Mouse (Mus musculus) CD4-positive naive resting alpha-beta T cell, adult 76 days (primary cell): Measurements from ENCODE around the gene Rora. TPM values are rescaled to one million over a fixed set of nuclear protein-coding genes. Genes with fewer than 3 reads are reported as not detected.

ENCODE experiments used
- total RNA-seq: library from RNA; stranded (reverse); gene quantifications from one replicate; pipeline ENCODE4 v1.2.4, GENCODE M21; 2023

Rora gene
- 10.5 TPM for total RNA-seq

DNA sequence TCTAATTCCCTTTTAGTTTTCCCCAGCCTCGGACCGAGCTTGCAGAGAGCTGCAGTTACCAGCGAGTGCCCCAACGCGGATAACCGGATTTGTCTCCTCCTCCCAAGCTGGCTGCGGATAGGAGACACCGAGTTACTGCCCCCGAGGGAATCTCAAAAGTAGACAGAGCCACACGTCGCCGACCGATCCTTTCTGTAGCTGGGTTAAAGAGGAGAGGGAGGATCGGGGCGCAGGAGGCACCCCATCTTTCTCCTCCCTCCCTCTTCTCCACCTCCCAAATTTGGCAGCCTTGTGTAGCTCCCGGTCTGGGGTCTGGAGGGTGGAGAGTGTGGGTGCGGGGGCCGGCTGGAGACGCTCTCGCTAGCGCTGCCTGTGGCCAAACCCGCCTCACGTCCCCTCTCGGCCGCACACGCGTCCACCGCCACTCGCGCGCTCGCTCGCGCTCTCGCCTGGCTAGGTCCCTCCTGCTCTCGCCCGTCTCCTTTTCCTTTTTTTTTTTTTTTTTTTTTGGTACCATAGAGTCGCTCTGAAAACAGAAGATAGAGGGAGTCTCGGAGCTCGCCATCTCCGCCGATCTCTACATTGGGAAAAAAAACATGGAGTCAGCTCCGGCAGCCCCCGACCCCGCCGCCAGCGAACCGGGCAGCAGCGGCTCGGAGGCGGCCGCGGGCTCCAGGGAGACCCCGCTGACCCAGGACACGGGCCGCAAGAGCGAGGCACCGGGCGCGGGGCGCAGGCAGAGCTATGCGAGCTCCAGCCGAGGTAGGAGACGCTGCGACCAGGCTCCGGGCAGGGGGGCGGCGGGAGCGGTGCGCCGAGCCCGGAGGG lies at the start of gene Rora:
TSS of gene Rora (plus strand) at position 576 of the 828 bp plus-strand sequence.

DNA sequence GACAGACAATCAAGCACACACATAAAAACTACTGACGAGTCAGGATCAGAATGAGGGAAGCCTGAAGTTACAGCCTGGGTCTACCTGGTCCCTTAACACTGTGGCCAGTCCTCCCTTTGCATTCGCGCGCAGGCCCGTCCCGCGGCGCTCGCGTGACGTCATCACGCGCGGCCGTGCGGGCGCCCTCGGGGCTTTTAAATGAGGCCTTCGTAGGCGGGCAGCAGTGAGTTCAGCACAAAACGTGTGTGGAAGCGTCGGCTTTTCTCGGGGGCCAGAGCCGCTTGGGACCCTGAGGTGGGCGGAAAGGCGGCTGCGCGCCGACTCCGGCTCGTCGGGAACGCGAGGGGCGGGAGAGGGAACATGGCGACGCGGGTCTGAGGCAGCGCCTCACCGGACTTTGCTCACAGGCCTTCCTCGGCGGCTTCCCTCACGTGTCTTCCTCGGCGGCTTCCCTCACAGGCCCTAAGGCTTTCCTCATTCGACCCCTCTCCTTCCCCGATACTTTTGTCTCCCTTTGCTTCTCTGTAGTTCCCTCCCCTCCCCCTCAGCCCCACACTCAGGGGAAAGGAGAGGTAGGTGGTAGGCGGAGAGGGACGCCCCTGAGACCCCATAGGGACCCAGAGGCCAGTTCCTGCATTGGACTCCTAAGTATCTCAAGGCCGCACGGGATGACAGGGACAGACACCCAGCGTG lies 744.3 kb downstream of the Rora start, which contains the start of gene Ice2:
TSS of gene Ice2 (plus strand) at position 147 of the 693 bp plus-strand sequence.

